Mouse (Mus musculus) small intestine, adult 2 months (tissue): Measurements from ENCODE around the gene Prkcsh.

Experiments
- CTCF ChIP-seq: fragments of 200-500 bp; IDR thresholded peaks from 2 replicates; pipeline ENCODE4 v1.5.1; 2012; ENCODE audit warnings: low read depth, mild to moderate bottlenecking, control low read depth, inconsistent platforms, low read length, moderate library complexity, mixed read lengths; ENCODE audit not compliant: insufficient replicate concordance, insufficient read length; ENCODE audit errors: extremely low read depth
- POLR2A ChIP-seq: fragments of 200-500 bp; IDR thresholded peaks from 2 replicates; pipeline ENCODE4 v1.6.1; 2012; ENCODE audit warnings: low read depth, mild to moderate bottlenecking, control low read depth, inconsistent platforms, low read length, moderate library complexity

DNA sequence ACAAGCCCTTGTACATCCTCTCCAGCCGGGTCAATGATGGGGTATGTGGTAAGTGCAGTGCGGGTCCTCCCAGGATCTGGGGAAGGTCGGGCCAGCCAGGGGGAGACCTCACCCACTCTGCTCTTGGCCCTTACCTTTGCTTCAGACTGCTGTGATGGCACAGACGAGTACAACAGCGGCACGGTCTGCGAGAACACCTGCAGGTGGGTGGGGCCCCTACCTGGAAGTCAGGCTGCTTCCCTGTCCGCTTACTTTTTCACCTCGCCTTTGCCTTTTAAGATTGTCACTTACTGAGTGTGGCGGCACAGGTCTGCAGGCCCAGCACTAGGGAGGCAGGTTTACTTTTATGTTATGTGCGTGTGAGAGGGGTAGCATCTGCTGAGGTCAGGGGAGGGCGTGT, 1.9 kb downstream of the Prkcsh start:
- TF ChIP-seq CTCF, result no peak
- no peak for TF ChIP-seq POLR2A
